Mouse (Mus musculus) activated CD4-positive, CD25-positive, alpha-beta regulatory T cell, adult 9 weeks (primary cell): ENCODE measurements around the gene Dcxr. TPM values are rescaled to one million over a fixed set of nuclear protein-coding genes. Genes with fewer than 3 reads are reported as not detected.

Experiments used
- polyA plus RNA-seq: library from polyadenylated mRNA; unstranded; fragments of 100-300 nt; shearing (Covaris generic); gene quantifications from one replicate; pipeline ENCODE4 v1.2.1, GENCODE M21; 2017

Gene Dcxr
- 19.4 TPM for polyA plus RNA-seq

DNA sequence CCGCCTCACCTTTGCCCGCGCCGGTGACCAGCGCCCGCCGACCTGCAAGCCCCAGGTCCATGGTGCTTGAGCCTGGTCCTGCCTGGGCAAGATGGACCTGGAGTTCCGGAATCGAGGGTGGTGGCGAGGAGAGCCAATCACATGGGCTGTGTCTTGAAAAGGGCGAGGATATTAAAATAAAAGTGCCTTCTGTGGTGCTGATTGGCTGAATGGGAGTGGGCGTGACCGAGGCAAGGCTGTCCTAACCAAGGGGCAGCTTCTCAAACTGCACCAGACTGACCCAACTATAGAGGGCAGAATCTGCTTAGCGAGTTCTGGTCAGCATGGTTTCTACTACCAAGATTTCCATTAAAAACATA lies at the start of gene Dcxr:
Dcxr (minus strand) TSS at position 113 of the 359 bp plus-strand sequence.

DNA sequence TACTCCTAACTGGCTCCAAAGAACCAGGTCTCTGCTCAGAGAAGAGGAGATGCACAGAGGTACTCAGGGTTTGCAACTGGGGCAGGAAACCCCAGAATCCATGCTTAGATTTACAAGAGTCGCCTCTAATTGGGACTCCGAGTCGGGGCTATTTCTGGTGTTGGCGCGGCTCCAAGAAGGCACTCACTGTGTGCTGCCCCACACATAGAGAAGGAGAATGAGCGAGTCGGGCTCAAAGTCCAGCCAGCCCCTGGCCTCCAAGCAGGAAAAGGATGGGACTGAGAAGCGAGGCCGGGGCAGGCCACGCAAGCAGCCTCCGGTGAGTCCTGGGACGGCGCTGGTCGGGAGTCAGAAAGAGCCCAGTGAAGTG lies 35.6 kb upstream of the Dcxr start, which contains the start of gene Hmga1b:
Hmga1b (plus strand) TSS at position 123 of the 370 bp plus-strand sequence.

DNA sequence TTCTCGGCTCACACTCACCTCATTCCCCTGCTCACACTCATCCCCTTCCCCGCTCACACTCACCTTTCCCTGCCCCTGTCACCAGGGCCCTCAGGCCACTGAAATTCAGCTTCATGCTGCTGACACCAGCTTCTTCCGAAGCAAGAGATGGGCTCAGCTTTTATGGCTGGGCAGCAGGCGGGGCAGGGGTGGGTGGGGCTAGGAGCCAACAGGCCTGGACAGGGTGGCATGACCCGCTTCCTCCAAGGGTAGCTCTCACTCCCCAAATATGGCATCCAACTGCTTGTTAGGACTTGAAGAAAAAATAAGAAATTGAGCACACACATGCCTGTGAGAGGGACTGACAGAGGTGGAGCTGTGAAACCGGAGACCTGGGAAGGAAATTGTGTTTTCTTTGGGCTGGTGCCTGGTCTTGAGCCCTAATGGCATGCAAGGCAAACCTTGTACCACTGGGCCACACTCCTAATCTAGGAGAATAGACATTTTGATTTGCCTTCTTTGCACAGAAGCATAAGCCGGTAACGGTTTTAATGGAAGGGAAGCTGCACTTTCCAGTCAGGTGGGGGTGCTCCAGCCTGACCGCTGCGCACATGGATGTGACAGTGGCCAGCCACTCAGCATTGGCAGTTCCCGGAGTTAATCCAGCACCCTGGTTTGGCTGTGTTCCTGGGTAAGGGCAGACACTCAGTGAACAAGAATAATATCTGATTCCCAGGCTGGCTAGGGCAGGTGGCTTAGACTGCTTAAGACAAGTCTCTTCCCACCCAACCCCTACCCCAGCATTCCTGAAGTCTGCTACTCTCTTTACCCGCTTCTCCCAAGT lies 5.0 kb upstream of the Dcxr start, which contains the start of gene Cbr2:
Cbr2 (minus strand) TSS at position 257 of the 823 bp plus-strand sequence.

DNA sequence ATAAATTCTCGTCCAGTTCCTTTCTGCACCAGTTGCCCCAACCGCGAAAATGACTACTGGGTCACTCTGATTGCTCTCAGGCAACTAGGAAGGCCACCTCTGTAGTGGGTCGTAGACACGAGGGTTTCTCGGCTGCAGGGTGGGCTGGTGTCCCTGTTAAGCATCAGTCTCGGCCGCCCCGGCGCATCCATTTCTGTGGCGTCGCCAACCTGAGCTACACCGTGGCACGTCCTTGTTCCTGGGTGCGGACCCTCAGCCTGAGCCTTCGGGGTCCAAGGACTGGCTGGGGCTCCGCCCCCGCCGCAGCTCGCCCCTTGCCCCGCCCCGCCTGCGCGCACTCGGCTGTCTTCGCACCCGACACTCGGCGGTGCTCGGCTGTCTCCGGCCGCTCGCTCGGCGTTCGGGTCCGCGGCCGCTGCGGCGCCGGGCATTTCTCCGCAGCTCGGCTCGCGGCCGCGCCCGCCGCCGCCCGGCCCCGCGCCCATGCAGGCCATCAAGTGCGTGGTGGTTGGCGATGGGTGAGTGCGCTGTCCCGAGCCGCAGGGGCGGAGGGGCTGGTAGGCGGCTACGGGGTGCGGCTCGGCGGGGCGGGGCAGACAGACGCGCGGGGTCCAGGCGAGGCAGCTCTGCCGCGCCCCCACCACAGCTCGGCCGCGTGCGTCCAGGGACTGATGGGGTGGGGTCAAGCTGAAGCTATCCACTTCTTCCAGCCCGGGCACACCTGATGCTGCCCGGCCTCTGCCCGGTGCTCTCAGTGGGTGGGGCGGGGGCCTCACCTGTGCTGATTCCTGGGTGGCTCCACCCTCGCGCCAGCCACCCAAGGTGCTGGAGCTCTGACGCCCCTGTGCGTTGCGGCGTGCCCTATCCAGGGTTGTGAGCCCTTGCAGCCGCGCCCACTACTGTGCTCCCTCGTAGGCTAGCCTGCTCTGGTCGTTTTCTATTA lies 5.7 kb downstream of the Dcxr start, which contains the start of gene Rac3:
Rac3 (plus strand) TSS at position 347 of the 943 bp plus-strand sequence.

DNA sequence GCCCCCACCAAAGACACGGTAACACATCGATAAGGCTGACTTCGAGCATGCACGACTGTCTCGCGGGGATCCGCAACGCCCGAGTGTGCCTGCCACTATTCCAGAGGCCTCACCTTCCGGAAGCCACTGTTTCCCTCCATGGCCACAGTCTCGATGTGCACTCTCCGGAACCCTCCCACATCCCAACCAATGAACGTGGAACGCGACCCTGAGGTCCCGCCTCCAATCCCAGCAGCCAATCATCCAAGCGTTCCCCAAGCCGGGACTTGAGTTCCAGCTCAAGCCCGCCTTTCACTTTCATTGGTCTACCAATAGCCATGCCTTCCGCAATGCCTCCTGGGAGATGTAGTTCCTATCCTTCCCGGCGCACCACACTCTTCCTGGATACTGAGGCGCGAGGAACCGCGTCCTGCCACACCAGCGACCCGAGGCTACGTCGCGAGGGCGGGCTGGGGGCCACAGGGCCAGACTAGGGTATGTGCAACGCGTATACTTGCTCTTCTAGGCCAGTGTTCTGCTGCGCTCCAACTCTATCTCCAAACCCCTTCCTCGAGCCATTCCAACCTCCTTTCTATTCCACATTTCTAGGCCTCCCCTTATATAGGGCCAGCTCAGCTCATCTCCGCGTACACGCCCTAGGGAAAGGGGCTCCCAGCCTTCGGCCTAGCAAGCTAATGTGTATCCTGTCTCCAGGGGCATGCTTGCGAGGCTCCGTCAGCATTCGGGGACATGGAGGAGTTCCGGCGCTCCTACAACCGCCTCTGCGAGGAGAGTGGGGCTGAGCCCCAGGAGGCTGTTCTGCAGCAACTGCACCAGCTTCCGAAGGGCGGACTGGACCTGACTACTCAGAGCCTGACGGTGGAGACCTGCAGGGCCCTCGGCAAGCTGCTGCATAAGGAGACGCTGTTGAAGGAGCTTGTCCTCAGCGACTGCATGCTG lies 13.2 kb downstream of the Dcxr start, which contains the start of the genes Cenpx and Lrrc45:
Cenpx (minus strand) TSS at position 159 of the 939 bp plus-strand sequence.
Lrrc45 (plus strand) TSS at position 346 of the 939 bp plus-strand sequence.

Other genes with a start within 250 kb of the Dcxr start
- gene Mrpl12, start 242.7 kb downstream of the Dcxr start, polyA plus RNA-seq, result 82.5 TPM
- gene Slc25a10, start 235.4 kb downstream of the Dcxr start, polyA plus RNA-seq, result 8.4 TPM
- not detected for gene Gcgr, start 196.6 kb downstream of the Dcxr start, polyA plus RNA-seq
- 101 TPM for gene Mcrip1, start 177.6 kb downstream of the Dcxr start, polyA plus RNA-seq
- gene Ppp1r27, start 176.1 kb downstream of the Dcxr start, polyA plus RNA-seq, result not detected
- 240 TPM for gene P4hb, start 154.0 kb downstream of the Dcxr start, polyA plus RNA-seq
- gene Arhgdia, start 145.7 kb downstream of the Dcxr start, polyA plus RNA-seq, result 868 TPM
- gene Alyref, start 128.9 kb downstream of the Dcxr start, polyA plus RNA-seq, result 6.0 TPM
- gene Anapc11, start 128.9 kb downstream of the Dcxr start, polyA plus RNA-seq, result 135 TPM
- gene Npb, start 118.8 kb downstream of the Dcxr start, polyA plus RNA-seq, result 0.55 TPM
- 156 TPM for gene Pcyt2, start 109.3 kb downstream of the Dcxr start, polyA plus RNA-seq
- 199 TPM for gene Sirt7, start 102.0 kb downstream of the Dcxr start, polyA plus RNA-seq
- 11.0 TPM for gene Mafg, start 93.7 kb downstream of the Dcxr start, polyA plus RNA-seq
- 0.64 TPM for gene Pycr1, start 83.5 kb downstream of the Dcxr start, polyA plus RNA-seq
- not detected for gene Myadml2, start 79.1 kb downstream of the Dcxr start, polyA plus RNA-seq
- gene Notum, start 66.1 kb downstream of the Dcxr start, polyA plus RNA-seq, result not detected
- gene Aspscr1, start 54.3 kb downstream of the Dcxr start, polyA plus RNA-seq, result 132 TPM
- gene Cenpx, start 13.5 kb downstream of the Dcxr start, polyA plus RNA-seq, result 117 TPM
- 70.9 TPM for gene Lrrc45, start 13.4 kb downstream of the Dcxr start, polyA plus RNA-seq
- gene Rac3, start 5.8 kb downstream of the Dcxr start, polyA plus RNA-seq, result not detected
- not detected for gene Cbr2, start 4.8 kb upstream of the Dcxr start, polyA plus RNA-seq
- gene Hmga1b, start 35.5 kb upstream of the Dcxr start, polyA plus RNA-seq, result 1.3 TPM
- 2.7 TPM for gene Rfng, start 56.9 kb upstream of the Dcxr start, polyA plus RNA-seq
- gene Gps1, start 57.0 kb upstream of the Dcxr start, polyA plus RNA-seq, result 152 TPM
- 70.6 TPM for gene Dus1l, start 69.1 kb upstream of the Dcxr start, polyA plus RNA-seq
- 68.8 TPM for gene Fasn, start 97.3 kb upstream of the Dcxr start, polyA plus RNA-seq
- 0.50 TPM for gene Ccdc57, start 205.6 kb upstream of the Dcxr start, polyA plus RNA-seq
- gene Slc16a3, start 221.2 kb upstream of the Dcxr start, polyA plus RNA-seq, result 24.1 TPM